Mouse (Mus musculus) heart, adult 18-20 months (tissue): ENCODE measurements around the gene Etl4. TPM values are rescaled to one million over a fixed set of nuclear protein-coding genes. Genes with fewer than 3 reads are reported as not detected.

Source experiments
- DNase-seq, 2 experiments: peaks; one replicate each; pipeline ENCODE4 v3.0.0; 2021 to 2022; ENCODE audit warnings: mixed read lengths in 1 of 2
- total RNA-seq, 2 experiments: library from RNA; stranded (reverse); gene quantifications; 2 replicates each; pipeline ENCODE4 v1.2.3; 2021

The Etl4 gene
- total RNA-seq, 2 experiments from 2014 or later = 30.0 to 34.9 TPM

DNA sequence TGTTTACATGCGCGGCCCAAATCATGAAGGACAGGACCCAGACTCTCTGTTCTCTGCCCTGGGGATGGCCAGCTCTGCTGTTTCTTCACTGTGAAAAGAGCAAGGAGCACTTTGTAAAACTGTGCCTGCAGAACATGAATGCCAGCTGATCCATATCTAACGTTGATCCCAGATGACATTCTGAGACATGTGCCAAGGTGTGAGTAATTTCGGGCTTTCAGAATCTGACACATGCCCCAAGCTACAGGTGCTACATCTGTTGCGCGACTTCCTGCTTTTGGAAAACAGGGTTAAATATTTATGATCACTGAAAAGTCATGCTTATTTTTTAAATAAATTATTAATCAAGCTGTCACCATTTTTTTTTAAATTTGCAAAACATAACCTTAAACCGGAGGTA lies 801.0 kb downstream of the Etl4 start:
- no peak for DNase-seq

DNA sequence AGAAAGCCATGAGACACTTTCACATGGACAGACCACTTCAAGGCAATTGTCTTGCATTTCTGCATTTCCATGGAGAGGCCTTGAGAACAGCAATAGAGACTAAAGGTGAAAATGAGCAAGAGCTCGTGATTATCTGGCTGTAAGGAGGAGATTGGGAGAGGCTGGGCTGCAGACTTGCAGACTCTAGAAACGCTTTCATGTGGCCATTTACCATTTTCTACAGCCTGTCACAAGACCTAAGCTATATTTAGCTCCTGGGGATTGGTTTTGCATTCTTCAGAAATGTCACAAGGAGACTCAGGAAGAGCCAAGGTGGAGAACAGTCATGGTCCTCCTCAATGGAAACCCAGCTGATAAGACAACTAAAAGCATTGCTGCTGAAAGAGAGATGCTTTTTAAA lies 801.4 kb downstream of the Etl4 start:
- no peak for DNase-seq

DNA sequence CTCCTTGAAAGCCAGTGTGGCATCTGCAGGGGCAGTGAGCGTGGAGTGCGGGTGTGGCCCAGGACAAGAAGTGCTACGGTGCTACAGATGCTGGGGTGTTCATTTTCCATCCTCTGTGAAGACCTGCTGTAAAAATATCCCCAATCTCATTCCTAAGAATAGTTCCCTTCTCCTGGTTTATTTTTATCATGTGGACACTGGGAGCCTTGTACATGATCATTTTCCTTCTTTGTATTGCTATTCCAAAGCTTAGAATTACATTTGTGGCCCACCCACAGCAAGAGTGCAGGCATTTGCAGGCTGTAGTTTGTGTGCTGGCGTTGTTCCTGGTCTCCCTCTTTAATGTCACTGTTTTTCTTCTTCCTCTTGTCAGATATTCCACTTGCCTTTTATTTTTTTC lies 809.5 kb downstream of the Etl4 start:
- peak in 1 of 2 experiments; percentile 16 for DNase-seq

DNA sequence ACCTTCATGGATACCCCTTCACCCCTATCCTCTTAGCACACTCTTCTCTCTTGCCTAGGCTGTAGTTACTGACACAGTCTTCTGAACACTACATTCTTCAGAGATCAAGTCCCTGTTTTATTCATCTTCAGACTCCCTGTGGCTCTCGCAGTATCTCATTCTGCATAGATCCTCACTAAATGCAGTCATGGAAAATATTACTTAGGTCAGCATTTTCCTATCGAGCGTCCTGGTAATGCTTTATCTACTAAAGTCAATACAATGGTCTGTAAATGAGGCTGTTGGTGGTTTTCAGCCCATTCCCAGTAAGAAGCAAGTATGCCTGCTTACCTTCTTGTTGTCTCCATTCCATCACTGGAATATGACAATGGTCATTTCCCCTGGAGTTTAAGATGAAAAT lies 811.5 kb downstream of the Etl4 start:
- DNase-seq = no peak

DNA sequence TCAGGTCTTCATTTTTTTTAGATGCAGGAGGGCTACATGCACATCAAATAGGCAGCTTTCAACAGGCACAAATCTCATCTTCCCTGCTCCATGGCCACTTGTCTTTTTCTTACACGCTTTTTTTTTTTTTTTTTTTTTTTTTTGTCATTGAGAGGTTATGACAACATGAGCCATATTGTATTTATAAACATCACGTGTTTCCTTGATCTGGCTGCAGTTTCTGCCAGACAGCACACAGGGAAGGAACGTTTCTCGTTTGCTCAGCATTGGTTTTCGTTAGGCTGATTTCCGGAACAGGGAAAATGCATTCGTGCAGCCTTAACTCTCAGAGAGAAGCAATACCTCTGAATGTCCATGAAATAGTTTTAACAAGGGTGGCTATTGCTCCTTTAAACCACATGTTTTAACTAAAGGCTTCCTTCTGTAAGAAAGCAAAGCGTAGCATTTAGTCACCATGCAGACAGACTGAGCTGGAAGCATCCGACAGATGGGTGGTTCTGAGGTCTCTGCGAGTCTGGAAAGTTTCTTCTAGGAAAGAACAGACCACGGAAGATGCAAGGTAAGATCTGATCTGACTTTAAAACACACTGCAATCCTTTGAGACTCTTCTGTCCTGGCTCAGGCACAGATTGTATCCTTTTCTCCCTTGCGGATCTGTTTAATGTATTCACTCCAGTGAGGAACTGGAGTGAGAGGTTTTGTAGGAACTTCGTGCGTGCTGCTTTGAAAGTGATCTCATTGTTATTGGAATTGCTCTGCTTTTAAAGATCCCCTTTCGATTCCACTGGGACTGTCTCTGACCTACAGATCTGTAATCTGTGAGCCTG lies 812.8 kb downstream of the Etl4 start:
- DNase-seq = peak; percentile 49 to 59

DNA sequence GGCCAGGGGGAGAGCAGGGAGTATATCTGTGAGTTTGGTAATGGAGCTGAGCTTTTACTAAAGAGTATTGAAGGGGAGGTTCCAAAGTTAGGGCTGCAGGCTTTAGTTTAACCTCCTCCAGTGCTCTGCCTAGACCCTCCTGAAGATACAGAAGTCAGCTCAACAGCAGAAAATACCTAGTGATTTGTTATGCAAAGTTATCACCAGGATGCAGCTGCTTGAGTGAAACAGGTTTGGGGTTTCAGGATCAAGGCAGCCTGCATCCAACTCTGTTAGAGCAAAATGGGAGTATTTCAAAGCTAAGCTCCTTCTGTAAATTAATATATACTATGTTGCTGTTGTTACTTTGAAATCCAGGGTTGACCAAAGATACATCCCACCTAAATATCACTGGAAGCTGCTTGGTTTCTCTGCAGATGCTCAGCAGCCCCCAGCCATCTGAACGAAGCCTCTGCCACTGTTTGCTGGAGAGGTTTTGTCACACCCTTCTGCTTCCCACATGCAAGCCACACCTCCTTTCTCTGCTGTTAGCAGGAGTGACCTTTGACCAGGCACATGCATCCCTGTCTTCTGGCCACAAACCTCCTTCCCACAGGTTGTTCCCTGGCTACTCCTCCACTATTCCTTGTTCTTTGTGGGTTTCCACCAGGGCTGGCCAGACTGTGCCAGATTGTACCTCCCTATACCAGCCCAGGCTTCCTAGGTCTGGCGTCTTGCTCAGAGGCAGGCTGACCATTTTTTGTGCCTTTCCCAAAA lies 814.6 kb downstream of the Etl4 start:
- DNase-seq = no peak

DNA sequence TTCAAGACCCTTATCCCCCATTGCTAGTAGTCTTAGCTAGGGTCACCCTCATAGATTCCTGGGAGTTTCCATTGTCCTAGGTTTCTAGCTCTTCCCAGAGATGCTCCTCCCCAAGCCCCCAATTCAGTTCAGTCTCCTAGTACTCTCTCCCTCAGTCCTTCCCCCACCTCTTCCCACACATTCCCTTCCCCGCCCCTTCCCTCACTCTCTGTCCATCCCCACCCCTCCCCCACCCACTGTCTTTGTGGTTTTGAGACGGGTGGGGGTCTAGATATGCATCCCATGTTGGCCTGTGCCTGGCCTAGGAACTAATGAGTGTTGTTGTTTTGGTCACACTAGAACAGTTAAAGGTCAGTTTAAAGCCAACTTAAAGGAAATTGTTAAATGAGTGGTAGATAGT lies 817.4 kb downstream of the Etl4 start:
- no peak for DNase-seq

DNA sequence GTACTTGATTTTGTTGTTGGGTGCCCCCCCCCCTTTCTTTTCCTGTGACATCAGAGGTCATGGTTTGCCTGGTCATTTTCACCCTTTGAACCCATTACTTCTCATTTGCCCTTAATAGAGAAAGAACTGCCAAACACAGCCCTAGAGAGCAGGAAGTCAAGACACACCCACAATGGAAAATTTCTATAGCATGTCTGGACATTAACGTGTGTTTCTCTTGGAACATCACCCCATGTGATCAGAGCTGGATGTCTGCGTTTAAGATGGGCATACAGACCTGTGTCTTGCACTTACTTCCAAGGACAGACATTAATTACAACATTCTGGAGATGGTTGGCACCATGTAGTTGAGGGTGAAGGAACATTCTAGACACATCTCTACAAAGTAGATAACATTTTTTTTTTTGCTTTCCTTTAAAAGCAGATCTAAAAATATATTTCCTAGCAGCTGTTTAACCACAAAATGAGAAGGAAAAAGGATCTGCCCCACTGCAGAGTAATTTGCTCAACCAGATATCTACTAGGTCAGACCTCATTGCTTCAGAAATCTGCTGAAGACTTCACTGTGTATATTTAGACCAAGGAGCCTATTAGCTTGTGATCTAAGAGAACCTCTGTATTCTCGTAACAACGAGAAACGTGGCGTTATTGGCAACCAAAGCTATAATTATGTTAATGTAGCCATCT lies 818.3 kb downstream of the Etl4 start:
- no peak for DNase-seq

DNA sequence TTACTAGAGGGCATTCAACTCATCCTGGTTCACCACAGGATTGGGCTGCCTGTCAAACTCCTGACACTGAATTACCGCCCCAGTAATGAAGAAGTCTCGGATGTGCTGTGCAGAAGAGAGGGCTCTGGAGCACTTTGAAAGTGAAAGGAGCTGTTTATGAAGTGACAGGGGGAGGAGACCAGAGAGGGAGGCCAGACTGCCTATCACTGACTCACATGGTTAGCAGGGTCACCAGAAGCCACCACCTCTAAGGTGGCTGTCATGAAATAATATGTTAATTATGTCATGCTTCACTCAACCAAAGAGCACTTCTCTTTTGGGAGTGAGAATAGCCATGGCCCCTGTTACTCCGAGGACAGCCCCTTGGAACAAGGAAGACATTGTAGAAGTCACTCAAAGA lies 825.9 kb downstream of the Etl4 start:
- DNase-seq = no peak

DNA sequence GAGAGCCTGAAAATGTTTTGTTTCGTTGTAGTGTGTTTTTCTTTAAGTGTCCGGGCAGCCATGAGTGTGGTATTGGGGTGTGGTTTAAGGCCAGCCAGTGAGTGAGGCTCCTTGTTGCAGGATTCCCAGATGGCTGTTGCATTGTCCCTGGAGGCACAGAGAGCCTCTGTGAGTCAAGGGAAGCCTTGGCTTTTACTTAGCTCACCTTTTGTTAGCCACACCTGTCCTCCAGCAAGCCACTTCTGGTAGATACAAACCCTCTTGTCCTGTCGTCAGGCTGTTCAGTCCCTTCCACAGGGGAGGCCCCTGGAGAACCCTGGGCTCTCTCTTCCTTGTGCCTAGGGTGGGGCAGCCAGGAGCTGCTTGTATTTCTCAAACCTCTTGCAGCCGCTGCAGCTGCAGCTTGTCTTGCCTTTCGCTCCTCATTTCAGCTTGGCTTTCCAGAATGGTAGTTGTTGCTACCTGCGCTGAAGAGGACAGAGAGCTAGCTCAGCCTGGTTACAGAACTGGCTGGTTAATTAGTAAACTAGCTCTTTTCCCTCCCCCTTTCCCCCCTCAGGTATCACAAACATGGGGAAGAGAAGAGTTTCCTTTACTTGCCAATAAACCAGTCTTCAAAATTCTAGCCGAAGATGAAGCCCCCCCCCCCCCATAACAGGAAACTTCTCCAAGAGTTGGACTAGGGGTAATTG lies 826.9 kb downstream of the Etl4 start:
- DNase-seq = no peak

DNA sequence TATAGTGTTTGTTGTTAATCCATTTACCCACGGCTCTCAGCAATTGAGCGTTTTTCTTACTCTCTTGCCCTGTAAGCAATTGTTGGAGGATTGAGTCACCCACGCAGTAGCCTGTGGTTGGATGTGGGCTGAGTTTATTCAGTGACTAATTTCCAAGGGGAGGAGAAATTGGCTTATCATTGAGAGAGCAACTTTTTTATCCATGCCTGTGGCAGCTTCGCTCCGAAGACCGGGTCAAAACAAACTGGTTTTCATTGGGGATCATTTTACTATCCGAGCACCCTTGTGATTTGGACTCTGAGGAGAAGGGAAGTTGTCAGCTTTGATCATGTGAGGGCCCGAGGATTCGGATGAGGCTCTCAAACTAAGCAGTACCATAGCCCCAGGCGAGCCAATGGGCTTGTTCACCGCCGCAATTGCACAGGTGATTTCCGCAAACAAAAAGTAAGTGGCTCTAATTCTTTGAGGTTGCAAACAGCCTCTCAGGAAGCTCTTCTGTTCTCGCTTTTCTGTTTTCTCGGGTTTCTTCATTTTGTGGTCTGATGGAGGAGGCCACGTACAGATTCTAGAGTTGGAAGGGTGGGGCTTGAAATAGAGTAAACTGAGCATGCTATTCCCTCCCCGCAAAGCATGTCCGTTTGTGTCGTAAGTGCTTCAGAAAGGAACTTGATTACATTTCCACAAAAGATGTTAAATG lies 827.7 kb downstream of the Etl4 start:
- DNase-seq = peak; percentile 19 to 27

DNA sequence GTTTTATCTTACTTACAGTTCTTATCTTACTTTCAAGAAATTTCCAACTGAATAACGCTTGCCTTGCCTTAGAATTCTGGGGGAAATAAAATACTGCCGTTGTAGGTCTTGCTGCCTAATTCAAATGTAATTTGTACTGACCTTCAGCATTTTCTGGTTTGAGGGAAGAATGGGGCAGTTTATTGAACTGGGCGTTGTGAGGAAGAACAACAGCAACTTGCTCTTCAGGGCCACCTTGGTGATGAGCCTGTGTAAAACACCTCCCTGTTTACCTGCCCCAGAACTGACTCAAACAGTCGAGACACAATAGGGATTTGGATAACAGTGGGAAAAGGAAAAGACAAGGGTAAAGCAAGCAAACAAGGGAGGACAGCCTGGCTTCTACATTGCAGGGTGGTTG lies 828.3 kb downstream of the Etl4 start:
- DNase-seq = no peak

DNA sequence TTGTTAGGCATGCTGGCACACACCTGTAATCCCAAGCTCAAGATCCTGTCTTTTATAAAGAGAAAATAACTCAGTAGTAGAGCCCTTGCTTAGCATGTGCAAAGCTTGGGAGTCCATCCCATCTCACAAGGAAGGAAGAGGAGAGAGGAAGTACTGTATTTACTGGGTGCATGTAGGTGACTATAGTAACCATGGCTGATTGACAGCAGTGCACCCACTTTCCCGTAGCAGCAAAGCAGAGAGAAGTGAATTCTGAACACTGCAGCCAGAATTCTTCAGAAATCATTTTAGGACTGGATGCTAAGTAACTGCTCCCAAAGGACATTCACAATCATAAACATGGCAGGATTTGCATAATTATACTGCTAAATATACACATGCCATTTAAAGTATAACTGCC lies 838.1 kb downstream of the Etl4 start:
- no peak for DNase-seq

DNA sequence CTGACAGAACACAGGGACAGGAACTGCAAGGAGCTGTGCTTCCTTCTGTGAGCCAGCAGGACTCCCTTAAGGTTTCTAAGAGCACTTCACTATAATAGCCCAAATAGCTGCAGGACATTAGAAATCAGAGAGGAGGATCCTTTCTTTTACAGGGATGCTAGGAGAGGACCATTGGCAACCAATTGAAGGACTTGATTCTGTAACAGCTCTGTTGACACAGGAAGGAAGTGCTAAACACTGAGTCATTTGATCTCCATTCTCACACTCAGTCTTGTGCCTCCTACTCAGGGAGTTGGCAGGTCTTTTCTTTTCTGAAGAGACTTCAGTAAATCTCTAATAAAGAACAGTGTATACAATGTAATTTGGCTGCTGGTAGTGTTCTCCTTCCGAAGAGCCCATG lies 838.9 kb downstream of the Etl4 start:
- DNase-seq = no peak

DNA sequence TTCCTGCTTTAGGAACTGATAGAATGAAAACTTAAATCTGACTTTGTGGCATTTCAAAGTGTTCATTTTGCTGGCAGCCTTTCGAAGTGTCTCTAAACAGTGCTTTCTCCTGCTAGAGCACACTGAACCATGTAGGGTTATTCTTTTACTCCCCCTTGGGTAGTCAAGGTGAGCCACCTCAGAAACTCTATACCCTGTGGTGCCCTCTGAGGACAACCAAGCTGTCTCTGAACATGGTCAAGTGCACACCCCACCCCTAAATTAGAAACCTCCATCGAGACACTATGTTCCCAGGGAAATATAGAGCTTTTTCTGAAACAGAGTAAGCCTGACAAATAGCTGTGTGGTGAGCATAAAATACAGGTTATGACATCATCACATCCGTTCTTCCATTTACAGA lies 840.1 kb downstream of the Etl4 start:
- no peak for DNase-seq

DNA sequence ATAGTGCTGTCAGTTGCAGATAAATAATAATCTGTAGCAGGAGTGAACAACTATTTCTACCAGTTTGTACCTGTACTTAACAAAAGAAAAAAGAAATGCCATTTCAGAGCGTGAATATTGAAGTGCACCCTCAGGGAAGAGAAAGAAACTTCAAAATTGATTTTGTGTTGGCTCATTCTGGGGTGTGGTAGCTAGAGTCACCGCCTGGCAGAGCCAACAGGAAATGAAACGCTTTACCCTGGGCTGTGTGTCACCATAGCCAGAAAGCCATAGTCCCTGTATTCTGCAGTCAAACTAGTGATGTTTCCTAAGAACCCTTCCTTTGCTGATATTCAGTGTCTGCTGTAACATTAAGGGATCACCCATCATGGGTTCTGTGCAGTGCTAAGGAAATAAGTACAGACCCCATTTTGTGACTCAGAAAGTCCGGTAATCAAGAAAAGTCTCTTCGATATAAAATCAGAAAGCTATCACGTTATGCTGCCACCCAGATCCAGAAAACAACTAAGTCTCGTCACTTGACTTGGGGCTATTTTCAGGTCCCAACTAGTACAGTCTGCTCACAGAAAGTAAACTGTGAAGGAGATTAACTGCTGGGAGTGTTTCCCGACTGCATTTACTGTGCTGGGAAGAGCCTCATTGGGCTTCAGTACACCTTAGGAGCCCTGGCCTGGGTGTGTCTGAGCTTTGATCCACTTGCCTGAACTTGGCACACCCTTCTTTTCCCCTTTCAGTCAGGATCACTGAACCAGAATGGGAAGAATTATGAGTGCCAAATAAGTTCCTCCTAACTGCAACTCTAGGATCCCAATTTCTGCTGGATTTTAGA lies 843.9 kb downstream of the Etl4 start:
- peak; percentile 10 to 20 for DNase-seq

DNA sequence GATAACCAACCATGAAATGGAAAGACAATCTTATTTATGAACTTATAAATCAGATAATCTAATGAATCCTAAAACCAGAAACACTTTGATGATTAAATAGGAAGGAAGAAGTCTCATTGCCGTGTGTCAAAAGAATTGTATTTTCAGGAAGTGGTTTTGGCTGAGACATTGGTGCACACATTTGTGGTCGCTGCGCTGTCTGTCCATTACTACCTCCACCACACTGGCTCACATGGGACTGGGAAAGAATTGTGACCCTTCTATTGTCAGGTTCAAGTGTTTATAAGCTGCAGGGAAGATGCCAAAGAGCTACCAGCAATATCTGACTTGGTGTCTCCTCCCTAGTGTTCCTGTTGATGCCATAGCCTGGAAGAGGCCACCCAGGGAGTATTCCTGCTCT lies 847.4 kb downstream of the Etl4 start:
- DNase-seq = no peak

DNA sequence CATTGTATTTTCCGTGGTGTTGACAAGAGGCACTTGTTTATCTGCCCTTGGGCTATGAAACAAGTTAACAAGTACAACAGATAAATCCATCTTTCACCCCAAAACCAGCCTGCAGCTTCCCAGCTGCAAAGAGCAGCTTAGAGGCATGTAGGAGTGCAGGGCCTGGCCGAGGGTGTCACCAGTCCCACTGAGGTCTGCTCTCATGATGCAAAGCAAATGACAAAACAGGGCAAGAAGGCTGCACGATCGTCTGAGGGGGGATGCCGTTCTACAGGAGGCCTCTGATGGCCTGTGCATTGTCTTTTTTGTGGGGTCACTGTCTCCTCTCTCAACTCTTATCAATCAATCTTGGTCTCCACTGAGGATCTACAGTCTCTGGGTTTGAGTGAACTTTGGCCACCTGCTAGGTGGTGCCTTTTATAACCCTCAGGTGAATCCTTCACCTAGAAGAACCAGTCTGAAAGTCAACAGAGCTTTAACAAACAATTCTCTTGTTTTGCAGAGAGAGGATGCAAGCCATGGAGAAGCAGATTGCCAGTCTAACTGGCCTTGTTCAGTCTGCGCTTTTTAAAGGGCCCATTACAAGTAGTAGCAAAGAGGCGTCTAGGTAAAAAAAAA lies 849.6 kb downstream of the Etl4 start:
- no peak for DNase-seq

DNA sequence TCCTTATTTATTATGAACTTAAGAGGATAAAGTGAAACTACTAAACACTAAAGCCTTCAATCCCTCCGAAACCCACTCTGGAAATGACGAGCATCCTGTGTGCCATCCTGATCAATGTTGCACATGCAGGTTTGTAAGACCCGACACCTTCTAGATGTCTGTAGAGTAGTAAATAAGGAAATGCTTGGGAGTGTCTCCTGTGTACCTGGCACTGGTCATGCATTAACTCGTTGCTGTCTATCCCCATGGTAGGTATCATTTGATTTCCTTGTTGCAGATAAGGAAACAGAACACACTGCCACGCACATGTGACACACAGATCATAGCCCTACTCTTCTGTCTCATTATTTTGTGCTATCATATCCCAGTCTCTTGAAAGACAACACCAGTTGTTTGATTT lies 851.7 kb downstream of the Etl4 start:
- DNase-seq = no peak

DNA sequence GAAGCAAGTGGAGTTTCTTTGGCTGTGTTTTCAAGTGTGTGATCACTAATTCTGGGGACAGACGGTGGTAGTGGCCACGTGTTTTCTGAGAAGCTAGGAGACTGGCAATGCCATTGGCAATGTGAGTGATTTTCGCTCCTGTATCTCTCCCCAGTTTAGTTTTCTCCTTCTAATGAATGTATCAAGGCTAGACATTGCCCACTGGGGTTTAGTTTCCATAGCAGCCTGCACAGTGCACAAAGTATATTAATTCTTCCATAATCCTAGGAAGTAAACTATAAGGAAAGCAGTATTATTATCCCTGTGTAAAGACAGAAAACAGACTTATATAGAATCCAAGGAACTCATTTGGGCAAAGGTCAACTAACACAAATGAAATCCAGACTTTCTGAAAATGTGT lies 852.2 kb downstream of the Etl4 start:
- no peak for DNase-seq
